Mouse (Mus musculus) cerebral cortex, adult 2 months (tissue): ENCODE measurements around the gene Rmnd1.

Experiments used
- WGBS: fragments of 180-500 bp; shearing (Covaris S2); methylation state at CpG from one replicate; pipeline ENCODE4 v1.1.7; 2018; 5-methylcytosine and 5-hydroxymethylcytosine counted together

The Rmnd1 gene

GRCm38 (mm10) chr10:4391076-4391475 is 41.1 kb downstream of the Rmnd1 start:
- WGBS, result 34% methylated on average over 5 of the region's 5 CpGs

DNA sequence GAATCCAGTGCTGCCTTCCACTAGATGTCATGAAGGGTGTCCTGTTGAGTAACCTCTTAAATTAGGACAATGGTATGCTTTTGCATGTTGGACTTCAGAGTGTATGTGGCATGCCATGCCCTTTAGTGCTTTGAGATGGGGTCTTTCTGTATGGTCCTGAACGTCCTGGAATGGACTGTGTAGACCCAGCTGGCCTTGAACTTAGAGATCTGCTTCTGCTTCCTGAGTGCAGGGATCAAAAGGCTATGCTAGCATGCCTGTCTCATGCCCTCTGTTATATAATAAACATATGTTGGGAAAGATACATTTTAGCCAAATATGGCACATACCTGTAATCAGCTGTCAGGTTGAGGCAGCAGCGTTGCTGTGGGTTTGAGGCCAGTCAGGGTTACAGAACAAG is 41.6 kb downstream of the Rmnd1 start:
- WGBS, result 35% methylated on average over 2 of the region's 2 CpGs

DNA sequence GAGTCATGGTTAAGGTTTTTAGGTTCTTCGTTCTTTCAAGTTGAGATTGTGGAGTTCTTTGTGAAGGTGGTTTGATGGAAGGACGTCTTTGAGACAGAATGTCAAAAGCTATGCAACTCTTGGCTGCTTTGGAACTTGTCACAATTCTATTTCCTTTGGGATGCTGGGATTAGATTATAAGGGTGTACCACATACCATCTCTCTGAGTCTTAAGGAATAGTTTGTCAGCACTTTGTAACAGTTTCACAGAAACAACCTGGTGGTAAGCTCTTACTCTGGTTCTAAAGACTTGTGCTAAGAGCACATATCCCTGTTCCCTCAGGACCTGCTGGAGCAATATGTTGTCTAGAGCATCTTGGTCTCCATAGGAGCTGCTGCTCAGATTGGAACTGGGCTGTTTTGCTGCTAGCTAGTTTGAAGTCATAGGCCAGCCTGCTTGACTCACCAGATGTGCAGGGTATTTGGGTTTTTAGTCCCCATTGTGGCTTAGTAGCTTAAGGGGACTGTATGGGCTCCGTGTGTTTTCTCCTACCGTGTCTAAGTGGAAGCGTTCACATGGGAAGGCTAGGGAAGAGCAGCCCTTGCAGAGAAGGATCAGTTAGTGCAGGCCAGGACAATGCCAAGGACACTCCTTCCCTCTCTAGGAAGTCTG is 42.6 kb downstream of the Rmnd1 start:
- WGBS, result 18% methylated on average over 5 of the region's 5 CpGs

DNA sequence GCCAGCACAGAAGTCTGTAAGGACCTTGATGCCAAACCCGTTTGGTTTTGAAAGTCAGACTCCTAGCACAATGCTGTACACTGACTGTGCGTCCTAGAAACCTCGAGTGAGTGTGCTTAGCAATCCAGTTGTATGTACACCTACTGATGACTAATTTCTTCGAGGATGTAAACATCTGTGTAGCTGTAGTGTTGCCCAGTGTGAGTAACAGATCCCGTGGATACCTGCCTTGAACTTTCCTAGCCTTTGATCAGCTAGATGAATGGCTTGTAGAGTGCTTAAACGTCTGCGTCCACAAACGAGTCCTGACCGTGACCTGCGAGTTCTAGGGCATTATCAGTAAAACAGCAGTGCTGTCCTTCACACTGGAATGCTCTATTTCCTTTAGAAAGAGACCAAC is 43.2 kb downstream of the Rmnd1 start:
- WGBS, result 9% methylated on average over 10 of the region's 10 CpGs

DNA sequence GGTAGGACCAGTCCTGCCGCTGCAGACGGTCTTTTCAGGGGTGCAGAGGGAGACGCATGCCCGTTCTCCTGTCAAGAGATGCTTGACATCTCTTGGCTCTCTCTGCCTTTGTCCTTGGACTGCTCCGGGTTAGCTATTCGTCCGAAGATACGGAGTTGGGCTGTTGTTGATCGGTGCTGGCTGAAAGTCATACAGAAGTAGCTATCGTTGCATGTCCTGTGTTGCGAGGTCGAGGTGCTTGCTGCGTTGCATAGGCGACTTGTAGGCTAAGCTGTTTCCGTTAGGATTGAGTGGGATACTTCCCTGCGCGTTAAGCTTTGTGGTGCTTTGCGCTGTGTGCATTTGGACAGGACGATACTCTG is 43.8 kb downstream of the Rmnd1 start:
- WGBS, result under 1% methylated on average over 19 of the region's 19 CpGs

GRCm38 (mm10) chr10:4387701-4388383 is 44.3 kb downstream of the Rmnd1 start, which contains the start of gene Zbtb2:
Gene Zbtb2, minus strand, starts transcription at chr10:4388108.
- under 1% methylated on average over 74 of the region's 87 CpGs for WGBS

DNA sequence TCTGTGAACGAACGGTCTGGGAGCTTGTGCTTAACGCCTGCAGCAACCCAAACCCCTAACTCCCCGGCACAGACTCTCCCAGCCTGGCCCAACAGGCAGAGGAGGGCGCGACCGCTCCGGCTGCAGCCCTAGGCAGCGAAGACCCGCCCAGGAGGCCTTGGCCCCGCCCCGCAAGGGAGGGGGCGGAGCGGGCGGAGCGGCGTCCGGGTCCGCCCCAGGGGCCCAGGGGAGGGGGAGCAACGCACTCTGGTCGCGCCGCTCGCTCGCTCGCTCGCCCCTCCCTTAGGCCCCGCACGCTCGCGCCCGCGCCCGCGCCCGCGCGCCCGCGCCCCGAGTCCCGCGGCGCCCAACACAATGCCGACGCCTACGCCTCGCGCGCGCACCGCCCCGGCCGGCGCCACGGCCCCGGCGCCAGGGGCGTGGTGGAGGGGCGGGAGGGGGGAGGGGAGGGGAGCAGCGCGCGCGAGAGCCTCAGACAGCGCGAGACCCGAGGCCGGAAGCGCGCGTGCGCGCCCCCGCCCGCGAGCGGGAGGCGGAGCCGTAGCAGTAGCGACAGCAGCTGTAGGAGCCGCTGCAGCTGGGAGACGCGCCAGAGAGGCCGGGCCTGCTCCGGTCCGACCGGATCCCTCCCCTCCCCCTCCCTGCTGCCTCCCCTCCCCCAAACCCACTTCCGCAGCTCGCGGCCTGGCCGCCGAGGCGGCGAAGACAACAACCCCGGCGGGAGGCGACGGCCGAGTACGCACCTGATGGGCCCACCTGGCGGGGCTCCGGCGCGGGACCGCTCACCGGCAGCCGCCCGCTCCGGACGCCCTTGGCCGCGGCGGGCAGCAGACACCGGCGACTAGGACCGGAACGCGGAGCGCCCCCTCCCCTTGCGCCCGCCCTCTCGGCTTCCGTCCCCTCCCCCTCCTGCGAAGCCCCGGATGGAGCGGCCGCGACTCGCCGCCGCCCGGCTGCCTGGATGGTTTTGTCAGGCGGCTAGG is 45.3 kb downstream of the Rmnd1 start:
- WGBS, result under 1% methylated on average over 111 of the region's 133 CpGs

GRCm38 (mm10) chr10:4384244-4384643 is 47.9 kb downstream of the Rmnd1 start:
- WGBS, result 95% methylated on average over 7 of the region's 7 CpGs

DNA sequence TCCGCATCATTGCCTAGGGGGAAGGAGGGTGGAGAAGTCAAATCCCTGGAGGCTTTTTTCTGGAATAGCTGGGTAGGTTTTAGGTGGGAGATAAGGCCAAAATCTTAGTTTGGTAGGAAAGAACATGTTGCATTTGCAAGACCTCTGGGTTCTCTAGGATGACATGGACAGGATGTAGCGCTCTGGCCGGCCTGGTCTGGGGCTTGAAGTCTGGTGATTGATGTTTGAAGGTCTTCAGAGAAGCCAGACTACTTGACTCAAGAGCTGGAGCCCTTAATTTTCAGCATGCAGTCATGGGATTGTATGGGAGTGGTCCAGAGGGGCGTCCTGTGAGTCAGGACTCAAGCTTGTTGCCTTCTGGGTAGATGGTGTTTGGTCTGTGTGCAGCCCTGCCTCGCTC is 51.4 kb downstream of the Rmnd1 start:
- whole genome bisulfite sequencing, result 97% methylated on average over 5 of the region's 5 CpGs

DNA sequence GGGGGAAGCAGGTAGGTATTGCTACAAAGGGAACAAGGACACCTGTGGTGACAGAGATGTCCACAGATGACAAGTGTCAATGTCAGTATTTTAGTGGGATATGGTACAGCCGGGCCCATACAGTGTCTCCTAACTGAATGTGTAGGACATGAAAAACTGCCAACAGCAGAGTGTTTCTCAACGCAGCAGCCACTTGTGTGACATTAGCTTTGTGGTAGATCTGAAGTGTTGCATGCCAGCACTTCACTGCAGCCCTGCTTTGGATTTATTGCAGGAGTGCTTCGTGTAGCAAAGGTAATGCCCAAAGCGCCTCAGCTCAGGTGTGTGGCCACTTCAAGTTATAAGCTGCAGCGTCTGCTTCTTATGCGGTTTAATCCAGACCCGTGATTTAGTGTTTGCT is 55.3 kb downstream of the Rmnd1 start:
- 89% methylated on average over 7 of the region's 7 CpGs for WGBS

- WGBS, result 66% methylated on average over 7 of the region's 7 CpGs
These were observed 55.7 kb downstream of the Rmnd1 start for GRCm38 (mm10) chr10:4376461-4376860.

DNA sequence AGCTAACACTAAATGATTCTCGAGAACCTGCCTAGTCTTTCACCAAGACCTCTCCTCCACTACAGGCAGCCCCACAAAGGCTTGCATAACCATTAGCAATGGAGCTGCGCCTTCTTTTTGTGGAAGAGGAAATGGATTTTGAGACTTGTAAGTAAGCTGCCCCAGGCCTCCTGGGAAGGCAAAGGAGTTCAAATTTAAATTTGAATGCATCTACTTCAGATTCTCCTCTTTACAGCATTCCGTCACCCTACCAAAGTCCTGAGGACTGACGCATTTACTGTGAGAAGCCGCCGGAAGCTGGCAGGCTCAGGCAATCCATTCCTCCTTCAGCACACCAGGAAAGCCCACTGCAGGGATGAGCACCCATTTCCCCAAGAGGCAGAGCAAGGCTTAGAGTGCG is 56.9 kb downstream of the Rmnd1 start:
- 78% methylated on average over 7 of the region's 7 CpGs for WGBS

DNA sequence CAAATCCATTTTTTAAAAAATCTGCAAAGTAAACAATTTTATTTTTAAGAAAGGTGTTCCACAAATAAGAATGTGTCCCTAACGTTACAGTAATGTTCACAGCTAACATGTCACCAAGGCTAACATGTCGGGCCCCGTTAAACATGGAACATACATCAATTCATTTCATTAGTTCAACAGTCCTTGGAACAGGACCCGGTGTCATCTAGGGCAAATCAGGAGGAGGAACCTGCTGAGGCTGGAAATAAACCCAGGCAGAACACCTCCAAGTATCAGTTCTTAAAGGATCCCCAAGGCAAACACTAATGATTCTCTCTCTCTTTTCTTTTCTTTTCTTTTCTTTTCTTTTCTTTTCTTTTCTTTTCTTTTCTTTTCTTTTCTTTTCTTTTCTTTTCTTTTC is 57.5 kb downstream of the Rmnd1 start:
- 93% methylated on average over 4 of the region's 4 CpGs for WGBS

- 93% methylated on average over 7 of the region's 7 CpGs for WGBS
These were observed 57.9 kb downstream of the Rmnd1 start for GRCm38 (mm10) chr10:4374239-4374638.

GRCm38 (mm10) chr10:4373558-4373957 is 58.6 kb downstream of the Rmnd1 start:
- 79% methylated on average over 4 of the region's 4 CpGs for WGBS

DNA sequence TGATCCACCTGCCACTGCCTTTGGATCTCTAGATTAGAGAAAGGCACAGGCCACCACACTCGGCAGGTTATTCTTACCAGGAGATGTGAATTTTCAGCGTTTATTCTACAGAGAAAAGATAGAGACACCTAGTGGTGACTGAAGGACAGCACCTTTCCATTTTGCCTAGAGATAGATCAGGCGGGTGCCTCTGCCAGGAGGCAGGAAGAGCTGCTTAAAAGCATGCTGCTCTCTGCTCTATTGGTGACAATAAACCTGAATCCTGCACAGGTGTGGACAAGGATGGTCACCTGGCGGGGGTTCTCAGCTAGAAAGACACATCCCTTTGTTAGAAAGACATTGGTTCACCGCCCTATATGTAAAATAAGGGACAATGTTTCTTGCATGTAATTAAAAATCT is 60.2 kb downstream of the Rmnd1 start:
- WGBS, result 43% methylated on average over 5 of the region's 5 CpGs

GRCm38 (mm10) chr10:4370105-4370504 is 62.1 kb downstream of the Rmnd1 start:
- 94% methylated on average over 11 of the region's 11 CpGs for WGBS

GRCm38 (mm10) chr10:4364618-4365017 is 67.6 kb downstream of the Rmnd1 start:
- WGBS, result 72% methylated on average over 3 of the region's 3 CpGs

- WGBS, result 75% methylated on average over 10 of the region's 10 CpGs
These were observed 74.8 kb downstream of the Rmnd1 start for GRCm38 (mm10) chr10:4357435-4357834.

- WGBS, result 74% methylated on average over 5 of the region's 5 CpGs
These were observed 75.5 kb downstream of the Rmnd1 start for GRCm38 (mm10) chr10:4356640-4357039.

DNA sequence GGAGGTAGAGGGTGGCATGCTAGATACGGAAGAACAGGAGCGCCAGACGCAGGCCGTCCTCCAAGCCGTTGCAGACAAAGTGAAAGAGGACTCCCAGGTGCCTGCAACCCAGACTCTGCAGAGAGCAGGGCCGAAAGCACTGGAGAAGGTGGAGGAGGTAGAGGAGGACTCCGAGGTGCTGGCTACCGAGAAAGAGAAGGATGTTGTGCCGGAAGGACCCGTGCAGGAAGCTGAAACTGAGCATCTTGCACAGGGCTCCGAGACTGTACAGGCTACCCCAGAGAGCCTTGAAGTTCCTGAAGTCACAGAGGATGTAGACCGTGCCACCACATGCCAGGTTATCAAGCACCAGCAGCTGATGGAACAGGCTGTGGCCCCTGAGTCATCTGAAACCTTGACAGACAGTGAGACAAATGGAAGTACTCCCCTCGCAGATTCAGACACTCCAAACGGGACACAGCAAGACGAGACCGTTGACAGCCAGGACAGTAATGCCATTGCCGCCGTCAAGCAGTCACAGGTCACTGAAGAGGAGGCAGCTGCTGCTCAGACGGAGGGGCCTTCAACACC is 76.2 kb downstream of the Rmnd1 start:
- 93% methylated on average over 19 of the region's 19 CpGs for WGBS
